Mouse (Mus musculus): ENCODE results near the gene Xpr1.

- TF ChIP-seq CTCF (IDR thresholded peaks at IDR 0.05; ENCODE audit: low read depth) = no peak
- no peak for TF ChIP-seq EP300 (IDR thresholded peaks at IDR 0.05; ENCODE audit: low read depth)
These were observed 169.2 kb downstream of the Xpr1 start for GRCm38 (mm10) chr1:155248041-155248440.

All from liver, embryonic 14.5 days (tissue).